Mouse (Mus musculus): ENCODE results near the gene Cdh12. TPM values are rescaled to one million over a fixed set of nuclear protein-coding genes. Genes with fewer than 3 reads are reported as not detected.
"Not testable (repeated sequence)": the region's sequence is repeated elsewhere in the genome, so short reads cannot be mapped to it uniquely, and the experiment has no call there.

Cdh12 gene
- 10 to 100 TPM; 30.1 to 35.4 TPM for total RNA-seq (2021)

DNA sequence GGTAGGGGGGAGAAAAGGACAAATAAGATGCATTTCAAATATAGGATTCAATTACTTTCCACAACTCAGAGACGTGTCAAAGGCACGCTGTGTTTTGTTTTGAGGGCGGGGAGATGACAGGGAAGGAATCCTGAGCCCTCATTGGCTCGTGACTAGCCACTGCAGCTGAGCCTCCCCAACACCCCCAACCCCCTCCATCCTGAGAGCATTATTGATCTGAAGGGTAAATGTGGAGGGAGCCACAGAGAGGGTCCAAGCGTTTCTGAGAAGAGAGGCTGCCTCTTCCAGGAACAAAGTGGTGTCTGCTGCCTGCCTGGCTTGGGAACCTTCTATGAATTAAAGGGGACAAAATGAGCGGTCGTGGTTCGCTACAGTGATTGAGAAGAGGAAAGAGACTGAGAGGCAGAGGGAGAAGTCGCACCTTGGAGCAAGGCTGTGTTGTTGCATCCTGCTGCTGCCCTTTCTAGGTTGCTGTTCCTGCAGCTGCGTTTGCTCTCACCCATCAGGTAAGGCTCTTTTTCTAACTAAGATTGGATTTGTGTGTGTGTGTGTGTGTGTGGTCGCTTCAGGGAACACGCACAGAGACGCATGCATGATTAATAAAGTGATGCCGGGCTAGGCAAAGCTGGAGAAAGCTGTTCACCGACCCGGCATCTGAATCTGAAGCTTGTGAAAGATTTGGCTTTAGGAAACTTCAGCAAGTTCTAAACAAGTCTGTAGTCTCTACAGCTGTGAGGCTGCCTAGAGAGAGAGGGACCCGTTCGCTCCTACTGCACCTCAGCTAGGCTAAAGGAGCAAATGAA lies at the start of gene Cdh12:
Gene Cdh12, plus strand, starts transcription at position 405 of the 803 bp plus-strand sequence.
- DNase-seq, result peak; percentile 32
- intact Hi-C loops (cut with DNase I), result no loop called here

DNA sequence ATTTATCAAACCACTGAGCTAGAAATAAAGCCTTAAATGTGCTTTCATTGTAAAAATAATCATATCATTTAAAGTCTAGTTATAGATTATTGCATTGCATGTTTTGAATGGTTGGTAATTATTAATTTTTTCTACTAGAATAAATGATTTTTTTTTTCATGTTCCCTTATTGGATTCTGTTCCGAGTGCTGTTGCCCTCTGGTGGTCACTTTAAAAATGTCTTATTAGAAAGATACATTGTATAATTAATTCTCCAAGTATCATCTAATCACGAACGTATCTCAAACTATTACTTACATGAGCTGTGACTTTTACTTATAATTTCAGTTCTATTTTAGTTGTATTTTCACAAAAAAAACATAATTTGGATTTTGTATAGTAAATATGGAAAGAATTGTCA lies 45.5 kb upstream of the Cdh12 start:
- DNase-seq, result no peak
- intact Hi-C loops (cut with DNase I), result loop anchor here (10.0 kb wide), 1 partner anchor 939 kb away; no protein-coding TSS in a partner anchor

DNA sequence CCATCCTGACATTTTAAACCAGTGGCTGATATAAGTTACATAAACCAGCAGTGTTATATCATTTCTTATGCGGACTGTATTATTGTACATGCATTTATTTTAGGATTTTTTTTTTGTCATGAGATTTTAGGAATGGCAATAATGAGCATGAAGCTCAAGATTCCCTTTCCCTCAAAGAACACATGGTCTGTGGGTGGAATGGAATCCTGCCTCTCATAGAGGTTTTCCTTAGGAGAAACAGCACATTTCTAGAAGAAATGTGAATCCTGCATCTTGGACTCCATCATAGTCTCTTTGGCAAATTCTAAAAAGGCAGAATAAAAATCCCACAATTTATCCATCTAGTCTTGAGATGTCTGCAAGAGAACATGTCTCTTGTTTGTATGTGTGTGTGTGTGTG lies 35.7 kb upstream of the Cdh12 start:
- no peak for DNase-seq
- intact Hi-C loops (cut with DNase I), result no loop called here

DNA sequence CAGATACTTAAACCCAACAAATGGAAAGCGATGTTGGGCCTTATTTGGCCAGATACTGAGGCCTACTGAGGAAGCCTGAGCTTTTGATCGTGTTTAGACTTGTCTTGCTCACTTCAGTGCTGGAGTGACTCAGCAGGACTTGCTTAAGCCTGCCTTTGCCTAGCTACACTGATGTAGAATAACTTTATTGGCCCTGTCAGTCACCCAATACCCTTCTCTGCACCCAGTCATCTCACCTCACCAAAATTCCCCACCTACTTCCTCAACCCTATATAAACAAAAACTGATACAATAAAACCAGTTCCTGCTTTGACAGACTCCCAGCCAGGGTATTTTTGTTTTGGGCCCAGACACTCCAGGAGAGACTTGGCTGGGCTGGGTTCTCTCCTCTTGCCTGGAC lies 12.7 kb upstream of the Cdh12 start:
- DNase-seq, result no peak
- intact Hi-C loops (cut with DNase I), result no loop called here

DNA sequence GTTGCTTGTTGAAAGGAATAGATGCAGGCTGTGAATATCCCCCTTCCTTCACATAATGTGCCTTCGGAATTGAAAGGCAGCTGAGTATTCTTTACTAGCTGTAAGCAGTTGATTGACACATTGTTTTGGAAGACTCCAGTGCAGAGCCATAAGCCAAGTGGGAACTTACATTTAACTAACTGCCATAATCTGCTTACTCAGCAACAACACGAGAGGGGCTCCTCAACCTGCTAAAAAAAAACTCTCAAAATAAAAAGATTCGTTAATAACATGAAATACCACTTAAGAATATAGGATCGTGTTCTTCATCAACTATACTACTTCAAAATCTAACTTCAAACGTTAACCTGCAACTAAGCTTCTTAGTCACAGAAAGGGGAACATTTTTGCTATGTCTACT lies 1.5 kb downstream of the Cdh12 start:
- no peak for DNase-seq
- intact Hi-C loops (cut with DNase I), result no loop called here

DNA sequence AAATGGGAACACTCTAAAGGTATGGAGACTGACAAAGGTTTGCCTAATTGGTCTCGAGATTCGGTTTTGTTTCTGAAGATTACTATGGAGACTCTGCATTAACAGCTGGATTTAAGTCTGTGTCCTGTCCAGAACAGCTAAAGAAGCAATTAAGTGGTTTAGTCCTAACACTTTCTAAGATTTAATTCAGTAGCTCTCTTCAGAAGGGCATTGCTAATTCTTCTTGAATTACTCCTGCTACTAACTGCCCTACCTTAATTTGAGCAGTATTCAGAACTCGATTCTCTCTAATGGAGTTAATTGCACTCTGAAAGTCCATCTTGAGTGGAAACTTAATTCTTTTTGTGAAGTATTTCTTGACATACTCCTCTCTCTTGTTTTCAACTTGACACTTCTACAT lies 9.4 kb downstream of the Cdh12 start:
- intact Hi-C loops (cut with DNase I), result no loop called here
- DNase-seq, result no peak

DNA sequence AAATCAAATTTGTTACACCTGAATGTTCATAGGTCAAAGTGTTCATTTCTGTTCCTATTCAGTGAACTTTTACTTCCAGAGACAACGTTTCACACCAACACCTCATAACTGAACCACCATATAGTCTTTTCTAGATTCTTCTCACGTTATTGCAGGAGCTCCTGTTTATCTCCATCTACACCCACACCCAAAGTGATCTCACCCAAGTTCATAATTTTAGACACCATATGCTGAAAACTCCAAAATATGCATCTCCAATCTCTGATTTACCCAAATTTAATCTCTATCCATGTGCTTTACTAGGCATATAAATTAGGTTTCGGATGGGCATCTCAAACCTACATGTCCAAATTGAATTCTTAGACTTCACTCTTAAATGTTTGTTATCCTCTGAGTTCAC lies 13.4 kb downstream of the Cdh12 start:
- no peak for DNase-seq
- intact Hi-C loops (cut with DNase I), result no loop called here

DNA sequence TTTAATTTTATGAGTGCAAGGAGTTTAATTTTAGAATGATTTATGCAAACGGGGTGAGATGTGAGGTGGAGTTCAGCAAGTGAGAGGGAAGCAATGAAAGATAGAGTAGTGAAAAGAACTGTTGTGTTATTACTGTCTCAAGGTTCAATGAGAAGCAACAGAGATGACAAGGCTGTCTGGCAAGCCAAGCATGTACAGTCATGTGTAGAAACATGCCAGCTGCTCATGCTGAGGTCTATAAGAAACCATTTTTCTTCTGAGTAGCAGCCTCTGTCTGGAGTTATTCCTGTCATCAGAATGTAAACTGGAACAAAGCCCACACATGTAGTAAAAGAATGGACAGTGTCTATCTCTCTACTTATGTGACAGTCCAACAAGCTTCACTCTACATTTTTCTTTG lies 14.5 kb downstream of the Cdh12 start:
- intact Hi-C loops (cut with DNase I), result no loop called here
- peak; percentile 2 for DNase-seq

DNA sequence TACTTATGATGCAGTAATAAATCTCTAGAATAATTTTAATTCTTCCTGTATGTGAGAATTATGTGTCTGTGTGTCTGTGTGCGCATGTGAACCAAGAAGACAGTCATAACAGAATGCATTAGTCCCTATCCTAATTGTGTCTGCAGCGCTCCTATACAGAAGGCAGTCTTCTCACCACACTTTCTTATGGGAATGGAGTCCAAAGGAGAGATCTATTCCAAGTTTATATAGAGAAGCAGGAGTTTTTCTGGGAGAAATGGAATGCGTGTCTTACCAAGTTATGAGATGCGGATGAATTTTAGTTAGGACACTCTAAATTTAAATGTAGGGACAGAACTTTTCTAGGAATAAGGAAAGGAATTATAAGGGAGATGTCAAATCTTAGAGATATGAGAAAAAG lies 101.9 kb downstream of the Cdh12 start:
- intact Hi-C loops (cut with DNase I), result no loop called here
- no peak for DNase-seq

DNA sequence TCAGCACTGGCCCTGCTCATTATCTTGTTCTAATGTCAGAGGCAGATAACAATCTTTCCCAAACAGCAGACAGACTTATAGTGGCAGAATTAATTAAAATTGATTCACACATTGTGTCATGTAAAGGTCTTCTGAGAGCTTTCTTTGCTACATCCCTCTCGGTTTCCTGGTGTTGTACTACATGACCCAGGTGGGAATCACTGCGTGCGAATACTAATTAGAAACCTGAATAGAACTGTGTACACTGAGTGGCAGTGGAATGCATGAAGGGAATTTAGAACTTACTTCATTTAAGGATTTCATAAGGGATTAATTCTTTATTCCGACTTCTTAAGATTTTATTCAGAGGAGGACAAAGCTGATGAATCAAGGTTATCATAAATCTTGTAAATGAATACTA lies 121.9 kb downstream of the Cdh12 start:
- DNase-seq, result no peak
- intact Hi-C loops (cut with DNase I), result no loop called here

DNA sequence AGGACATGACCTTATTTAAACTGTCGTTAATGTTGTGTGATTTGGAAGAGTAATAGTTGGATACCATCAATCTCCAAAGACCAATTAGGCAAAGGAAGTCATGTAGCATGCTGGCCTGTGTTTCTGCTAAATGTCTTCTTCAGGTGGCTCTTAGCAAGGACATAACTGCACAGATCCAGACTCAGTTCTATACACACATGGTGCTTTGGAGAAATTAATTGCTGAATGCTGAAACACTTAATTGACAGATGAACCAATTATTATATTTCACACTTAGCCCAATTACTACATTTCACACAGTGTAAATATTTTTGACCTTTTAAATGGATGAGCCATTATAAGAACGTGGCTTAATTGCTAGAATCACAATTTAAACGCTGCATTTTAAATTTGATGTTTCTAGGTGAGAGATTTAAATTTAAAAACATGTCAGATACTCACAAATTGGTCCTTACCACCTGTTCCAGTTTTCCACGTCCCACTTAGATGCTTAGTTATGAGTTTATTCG lies 133.6 kb downstream of the Cdh12 start:
- intact Hi-C loops (cut with DNase I), result no loop called here
- DNase-seq, result no peak

DNA sequence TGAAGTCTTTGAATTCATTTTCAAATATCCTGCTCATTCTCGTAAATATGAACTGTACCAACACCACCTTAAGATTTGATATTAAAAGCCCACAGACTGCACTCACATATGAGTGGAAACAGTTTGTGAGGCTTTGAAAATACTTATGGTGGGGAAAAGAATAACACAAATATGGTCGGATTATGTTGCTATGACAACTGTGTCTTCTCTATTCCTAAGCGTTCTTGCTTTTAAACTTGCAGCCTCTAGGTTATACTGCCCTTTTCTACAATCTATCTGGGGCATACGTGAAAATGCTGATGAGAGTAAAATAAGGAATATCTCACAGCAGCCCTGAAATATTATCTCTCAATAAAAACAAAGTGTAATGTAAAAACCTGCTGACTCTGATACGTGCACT lies 142.5 kb downstream of the Cdh12 start:
- intact Hi-C loops (cut with DNase I), result no loop called here
- DNase-seq, result no peak

DNA sequence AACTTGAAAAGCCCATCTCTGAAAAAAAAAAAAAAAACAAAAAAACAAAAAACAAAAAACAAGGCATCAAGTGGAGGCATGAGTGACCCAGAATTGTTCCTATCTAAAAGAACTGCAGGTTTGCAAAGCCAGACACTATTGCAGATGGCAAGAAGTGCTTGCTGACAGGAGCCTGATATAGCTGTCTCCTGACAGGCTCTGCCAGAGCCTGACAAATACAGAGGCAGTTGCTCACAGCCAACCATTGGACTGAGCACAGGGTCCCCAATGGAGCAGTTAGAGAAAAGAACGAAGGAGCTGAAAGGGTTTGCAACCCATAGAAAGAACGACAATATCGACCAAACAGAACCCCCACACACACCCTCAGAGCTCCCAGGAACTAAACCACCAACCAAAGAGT lies 156.7 kb downstream of the Cdh12 start:
- intact Hi-C loops (cut with DNase I); DNase-seq: not testable (repeated sequence)

DNA sequence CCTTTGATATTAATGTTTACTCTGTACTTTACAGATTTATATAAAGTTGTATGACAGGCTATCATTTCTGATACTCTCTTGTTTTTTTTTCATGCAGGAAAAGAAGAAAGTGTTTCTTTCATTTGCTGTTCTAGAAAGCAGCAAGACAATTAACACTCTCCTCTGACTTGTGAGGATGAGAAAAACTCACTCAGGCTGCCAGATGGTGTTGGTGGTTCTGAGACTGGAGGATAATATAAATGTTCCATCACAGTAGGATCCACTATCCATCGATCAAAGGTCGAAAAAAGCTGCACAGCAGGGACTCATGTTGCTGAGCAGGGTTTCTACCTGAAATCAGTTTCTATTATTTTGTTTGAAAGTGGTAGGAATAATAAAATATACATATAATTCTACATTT lies 185.5 kb downstream of the Cdh12 start:
- intact Hi-C loops (cut with DNase I), result no loop called here
- DNase-seq, result no peak

DNA sequence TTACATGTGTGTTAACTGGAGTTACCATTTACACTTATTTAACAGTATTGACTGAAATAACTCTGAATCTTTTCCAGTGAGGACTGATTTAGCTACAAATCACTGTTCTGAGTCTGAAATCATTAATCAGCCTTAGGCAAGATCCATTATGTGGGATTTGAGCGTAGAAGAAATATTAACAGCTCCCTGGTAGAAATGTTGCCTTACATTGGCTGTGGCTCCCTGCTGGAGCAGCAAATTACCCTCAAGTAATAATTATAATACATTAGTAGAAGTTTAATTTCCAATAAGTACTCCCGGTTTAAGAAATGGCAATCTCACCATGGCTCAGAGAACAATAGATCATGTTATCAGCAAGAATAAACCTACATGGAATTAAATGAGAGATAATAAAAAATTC lies 190.1 kb downstream of the Cdh12 start:
- intact Hi-C loops (cut with DNase I), result no loop called here

DNA sequence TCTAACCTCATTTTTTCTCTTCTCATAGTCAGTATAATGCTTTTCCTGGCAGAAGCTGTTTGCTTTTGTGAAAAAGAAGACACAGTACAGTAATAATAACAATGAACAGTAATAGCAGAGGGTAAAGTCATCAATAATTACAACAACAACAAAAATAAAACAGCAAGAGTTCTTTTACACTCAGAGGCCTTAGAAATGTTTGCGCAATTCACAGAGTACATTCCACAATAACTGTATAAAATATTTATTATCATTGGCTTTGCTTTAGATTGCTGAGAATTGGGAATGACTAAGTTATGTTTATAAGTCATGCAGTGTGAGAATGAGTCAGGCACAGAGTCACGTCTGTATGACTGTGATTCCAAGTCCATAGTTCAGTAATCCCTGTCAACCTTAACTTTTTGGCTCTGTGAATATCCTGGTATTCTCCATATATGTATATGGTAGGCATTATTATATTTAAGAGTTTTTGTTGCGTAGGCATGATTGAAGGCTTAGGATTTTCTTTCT lies 193.9 kb downstream of the Cdh12 start:
- intact Hi-C loops (cut with DNase I), result no loop called here
- no peak for DNase-seq

More for the DNA sequence above, 190.1 kb downstream of the Cdh12 start:
- DNase-seq, result no peak

DNA sequence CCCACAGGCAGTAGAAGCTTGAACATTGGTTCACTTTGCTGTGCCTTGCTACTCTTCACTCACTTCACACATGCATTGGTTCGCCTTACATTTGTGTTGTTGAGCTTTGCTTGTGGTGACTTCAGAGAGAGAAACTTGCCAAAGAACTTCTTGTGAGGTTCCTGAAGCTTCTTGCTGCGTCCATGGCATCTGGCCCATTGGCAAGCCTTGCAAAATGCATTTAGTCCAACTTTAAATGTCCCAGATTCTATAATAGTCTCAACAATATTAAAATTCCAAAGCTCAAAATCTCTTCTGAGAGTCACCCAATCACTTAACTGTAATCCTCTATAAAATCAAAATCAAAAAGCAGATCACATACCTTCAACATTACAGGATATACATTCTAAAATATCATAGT lies 211.2 kb downstream of the Cdh12 start:
- DNase-seq, result no peak
- intact Hi-C loops (cut with DNase I), result no loop called here

DNA sequence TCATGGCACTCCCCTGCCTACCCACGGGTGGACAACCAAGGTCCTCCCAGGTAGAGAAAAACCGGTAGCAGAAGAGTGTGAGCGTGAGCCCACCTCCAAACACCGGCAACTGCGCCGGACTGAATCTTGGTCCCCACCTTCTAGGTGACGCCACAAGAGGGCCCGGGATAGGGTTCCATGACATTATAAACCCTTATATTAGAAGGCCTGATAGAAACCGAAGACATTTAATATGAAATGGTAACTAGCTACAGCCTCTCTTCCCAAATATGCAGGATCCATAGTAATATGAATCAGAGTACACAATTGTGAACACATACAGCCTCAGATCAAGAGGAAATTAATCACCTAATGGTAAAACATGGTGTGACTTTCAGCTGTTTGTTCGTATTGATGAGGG lies 217.6 kb downstream of the Cdh12 start, which contains the start of gene Acot10:
Gene Acot10, minus strand, starts transcription at position 101 of the 400 bp plus-strand sequence.
- DNase-seq, result no peak
- intact Hi-C loops (cut with DNase I), result no loop called here

DNA sequence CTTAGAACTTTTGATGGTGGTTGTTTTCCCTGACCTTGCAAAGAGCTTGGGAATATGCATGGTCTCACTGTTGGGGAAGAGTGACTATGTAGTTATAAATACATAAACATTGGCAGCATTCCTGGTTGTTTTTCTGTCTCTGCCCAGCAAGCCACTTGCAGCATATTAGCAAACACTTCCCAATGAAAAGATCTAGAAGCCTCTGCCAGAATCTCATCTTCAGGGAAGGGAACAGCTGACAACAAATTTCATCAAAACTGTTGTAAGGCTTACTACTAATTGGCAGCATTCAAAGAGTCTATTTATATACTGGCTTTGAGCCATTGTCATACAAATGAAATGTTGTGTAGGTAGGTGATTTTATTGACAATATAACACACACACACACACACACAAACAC lies 218.3 kb downstream of the Cdh12 start:
- no peak for DNase-seq
- intact Hi-C loops (cut with DNase I), result no loop called here

DNA sequence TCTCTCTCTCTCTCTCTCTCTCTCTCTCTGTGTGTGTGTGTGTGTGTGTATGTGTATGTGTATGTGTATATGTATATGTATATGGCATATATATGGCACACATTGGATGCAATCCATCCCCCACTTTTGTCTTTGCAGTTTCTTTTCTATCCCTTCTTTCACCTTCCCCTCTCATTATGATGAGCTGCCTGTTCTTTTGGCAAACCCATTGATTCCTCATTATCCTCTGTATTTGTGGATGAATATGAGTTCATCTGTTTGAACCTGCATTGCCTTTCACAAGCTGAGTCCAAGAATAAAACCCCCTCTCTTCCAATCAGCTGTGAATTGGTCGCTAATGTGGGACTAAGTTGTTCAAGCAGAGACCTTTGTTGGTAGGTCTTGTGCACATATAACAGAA lies 218.9 kb downstream of the Cdh12 start:
- DNase-seq, result no peak
- intact Hi-C loops (cut with DNase I), result no loop called here

DNA sequence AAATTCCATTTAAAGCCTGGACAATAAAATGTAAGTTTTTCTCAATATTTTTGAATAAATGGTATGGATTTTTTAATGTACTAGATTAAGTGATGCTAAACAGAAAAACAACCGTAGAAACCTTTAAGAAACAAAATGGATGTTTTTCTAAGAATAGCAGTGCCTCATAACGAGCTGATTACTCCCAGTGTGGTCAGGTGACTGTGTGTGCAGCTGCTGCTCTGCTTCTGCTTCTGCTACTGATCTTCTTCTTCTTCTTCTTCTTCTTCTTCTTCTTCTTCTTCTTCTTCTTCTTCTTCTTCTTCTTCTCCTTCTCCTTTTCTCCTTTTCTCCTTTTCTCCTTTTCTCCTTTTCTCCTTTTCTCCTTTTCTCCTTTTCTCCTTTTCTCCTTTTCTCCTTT lies 220.4 kb downstream of the Cdh12 start:
- intact Hi-C loops (cut with DNase I); DNase-seq: not testable (repeated sequence)

DNA sequence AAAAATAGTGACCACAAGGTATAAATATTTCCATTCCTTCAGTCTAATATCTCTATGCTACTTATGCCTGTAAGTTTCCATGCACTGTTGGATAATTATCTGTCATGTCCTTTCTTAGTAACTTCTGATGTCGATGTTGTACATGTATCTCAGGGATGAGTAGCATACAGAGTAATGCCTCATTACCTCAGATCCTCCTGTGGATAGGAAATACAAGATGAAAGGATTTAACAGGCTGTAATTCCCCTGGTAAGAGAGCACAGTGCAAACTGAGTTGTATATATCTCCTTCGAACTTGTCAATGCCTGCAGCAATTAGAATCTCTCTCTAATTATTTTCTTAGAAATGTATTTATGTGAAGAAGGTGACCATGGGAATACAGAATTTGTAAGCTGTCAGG lies 233.7 kb downstream of the Cdh12 start:
- intact Hi-C loops (cut with DNase I), result no loop called here
- DNase-seq, result no peak
